Mouse (Mus musculus): Measurements from ENCODE around the gene Kat8.

GRCm38 (mm10) chr7:127927726-127928125 lies 15.4 kb downstream of the Kat8 start:
- TF ChIP-seq POLR2A (IDR thresholded peaks at IDR 0.05; ENCODE audit: insufficient read depth, low read depth, low read length): no peak
- no peak for TF ChIP-seq CTCF (IDR thresholded peaks at IDR 0.05; ENCODE audit: insufficient read depth, low read depth, low read length)

Data from olfactory bulb, adult 2 months (tissue).